In genomic region chr2:178950304-178950703, GRCm38 (mm10) we compare ENCODE assay signal across 9 mouse cellular contexts.
"Had no signal": no experiment of that assay in that cellular context is flagged by ENCODE, and none has a peak within 500 bp of the region (broad histone marks: within the 10 kb centered on the region; RNA-seq: fewer than 3 reads in every experiment).

No protein-coding gene starts in this region.

- H3K9ac ChIP-seq: liver, embryonic 14.5 days; midbrain, embryonic 12.5 days had no signal

- H3K27ac ChIP-seq: left cerebral cortex, adult 2 months; liver, embryonic 14.5 days; midbrain, embryonic 12.5 days had no signal

- H3K36me3 ChIP-seq: midbrain, embryonic 12.5 days had no signal

- H3K27me3 ChIP-seq: midbrain, embryonic 12.5 days had no signal

- H3K9me3 ChIP-seq: midbrain, embryonic 12.5 days had no signal

- H3K4me3 ChIP-seq: left cerebral cortex, adult 2 months; midbrain, embryonic 12.5 days had no signal

- ATAC-seq: midbrain, embryonic 16.5 days had no signal

- DNase-seq: kidney, adult 8-10 months; right cerebral cortex, postnatal 4 days; spleen, adult 18-20 months; thymus, adult 18-20 months; thymus, postnatal 14 days had no signal

- H3K4me2 ChIP-seq: midbrain, embryonic 12.5 days had no signal
